Mouse (Mus musculus): ENCODE results near the gene Stk35.

The Stk35 gene

GRCm38 (mm10) chr2:129800271-129800903 is at the start of gene Stk35:
Gene Stk35, plus strand, starts transcription at chr2:129800517.
- in situ Hi-C loops (cut with MseI, MboI) = no loop called here

- in situ Hi-C loops (cut with MseI, MboI) = no loop called here
Measured at GRCm38 (mm10) chr2:129782046-129782445, 18.3 kb upstream of the Stk35 start.

GRCm38 (mm10) chr2:129796501-129796900 is 3.8 kb upstream of the Stk35 start:
- in situ Hi-C loops (cut with MseI, MboI) = no loop called here

GRCm38 (mm10) chr2:129797709-129798108 is 2.6 kb upstream of the Stk35 start:
- in situ Hi-C loops (cut with MseI, MboI) = no loop called here

GRCm38 (mm10) chr2:129798410-129798809 is 1.9 kb upstream of the Stk35 start:
- in situ Hi-C loops (cut with MseI, MboI) = no loop called here

GRCm38 (mm10) chr2:129800904-129801230 is 550 bp downstream of the Stk35 start:
- in situ Hi-C loops (cut with MseI, MboI) = no loop called here

- in situ Hi-C loops (cut with MseI, MboI) = no loop called here
Measured at GRCm38 (mm10) chr2:129801231-129802029, 1.1 kb downstream of the Stk35 start.

- in situ Hi-C loops (cut with MseI, MboI) = no loop called here
Measured at GRCm38 (mm10) chr2:129805486-129805885, 5.2 kb downstream of the Stk35 start.

GRCm38 (mm10) chr2:129806486-129806885 is 6.2 kb downstream of the Stk35 start:
- in situ Hi-C loops (cut with MseI, MboI) = no loop called here

GRCm38 (mm10) chr2:129810563-129810962 is 10.2 kb downstream of the Stk35 start:
- in situ Hi-C loops (cut with MseI, MboI) = no loop called here

- in situ Hi-C loops (cut with MseI, MboI) = no loop called here
Measured at GRCm38 (mm10) chr2:129814033-129814432, 13.7 kb downstream of the Stk35 start.

- in situ Hi-C loops (cut with MseI, MboI) = no loop called here
Measured at GRCm38 (mm10) chr2:129815076-129815475, 14.8 kb downstream of the Stk35 start.

GRCm38 (mm10) chr2:129817603-129818257 is 17.4 kb downstream of the Stk35 start:
- in situ Hi-C loops (cut with MseI, MboI) = no loop called here

GRCm38 (mm10) chr2:129818868-129819267 is 18.6 kb downstream of the Stk35 start:
- in situ Hi-C loops (cut with MseI, MboI) = no loop called here

- in situ Hi-C loops (cut with MseI, MboI) = no loop called here
Measured at GRCm38 (mm10) chr2:129819531-129819930, 19.2 kb downstream of the Stk35 start.

- in situ Hi-C loops (cut with MseI, MboI) = no loop called here
Measured at GRCm38 (mm10) chr2:129819951-129820350, 19.6 kb downstream of the Stk35 start.

- in situ Hi-C loops (cut with MseI, MboI) = no loop called here
Measured at GRCm38 (mm10) chr2:129821021-129821420, 20.7 kb downstream of the Stk35 start.

GRCm38 (mm10) chr2:129821568-129821967 is 21.3 kb downstream of the Stk35 start:
- in situ Hi-C loops (cut with MseI, MboI) = no loop called here

GRCm38 (mm10) chr2:129823310-129823709 is 23.0 kb downstream of the Stk35 start:
- in situ Hi-C loops (cut with MseI, MboI) = no loop called here

- in situ Hi-C loops (cut with MseI, MboI) = no loop called here
Measured at GRCm38 (mm10) chr2:129824254-129824653, 23.9 kb downstream of the Stk35 start.

GRCm38 (mm10) chr2:129826141-129826540 is 25.8 kb downstream of the Stk35 start:
- in situ Hi-C loops (cut with MseI, MboI) = no loop called here

GRCm38 (mm10) chr2:129832993-129833392 is 32.7 kb downstream of the Stk35 start:
- in situ Hi-C loops (cut with MseI, MboI) = no loop called here

- in situ Hi-C loops (cut with MseI, MboI) = no loop called here
Measured at GRCm38 (mm10) chr2:129834221-129834620, 33.9 kb downstream of the Stk35 start.
